Mouse (Mus musculus) small intestine, adult 2 months (tissue): ENCODE data around the gene Pramef20. TPM values are rescaled to one million over a fixed set of nuclear protein-coding genes. Genes with fewer than 3 reads are reported as not detected.
"Not testable (repeated sequence)": the region's sequence is repeated elsewhere in the genome, so short reads cannot be mapped to it uniquely, and the experiment has no call there.

Source experiments
- H3K27ac ChIP-seq: fragments of 200-500 bp; 2 replicates; pipeline ENCODE4 v1.5.1; 2012; ENCODE audit warnings: low read depth, low read length, control low read depth, inconsistent platforms; ENCODE audit not compliant: insufficient read depth
- H3K27me3 ChIP-seq: fragments of 200-500 bp; 2 replicates; pipeline ENCODE4 v1.6.1; 2012; ENCODE audit warnings: mild to moderate bottlenecking, moderate library complexity, low read length, inconsistent platforms; ENCODE audit not compliant: control insufficient read depth, insufficient read depth
- H3K36me3 ChIP-seq: fragments of 200-500 bp; 2 replicates; pipeline ENCODE4 v1.6.1; 2012; ENCODE audit warnings: mild to moderate bottlenecking, low read length, control low read depth, inconsistent platforms; ENCODE audit not compliant: control insufficient read depth, insufficient read depth
- H3K4me1 ChIP-seq: fragments of 200-500 bp; 2 replicates; pipeline ENCODE4 v1.6.1; 2012; ENCODE audit warnings: low read length, inconsistent platforms, mixed read lengths; ENCODE audit not compliant: control insufficient read depth, insufficient read depth, insufficient read length
- H3K4me3 ChIP-seq: fragments of 200-500 bp; 2 replicates; pipeline ENCODE4 v1.5.1; 2012; ENCODE audit warnings: low read depth, mild to moderate bottlenecking, control low read depth, inconsistent platforms, low read length, moderate library complexity
- CTCF ChIP-seq: fragments of 200-500 bp; IDR thresholded peaks from 2 replicates; pipeline ENCODE4 v1.5.1; 2012; ENCODE audit warnings: low read depth, mild to moderate bottlenecking, control low read depth, inconsistent platforms, low read length, moderate library complexity, mixed read lengths; ENCODE audit not compliant: insufficient replicate concordance, insufficient read length; ENCODE audit errors: extremely low read depth
- POLR2A ChIP-seq: fragments of 200-500 bp; IDR thresholded peaks from 2 replicates; pipeline ENCODE4 v1.6.1; 2012; ENCODE audit warnings: low read depth, mild to moderate bottlenecking, control low read depth, inconsistent platforms, low read length, moderate library complexity
- WGBS: fragments of 180-500 bp; shearing (Covaris S2); methylation state at CpG from one replicate; pipeline ENCODE4 v1.1.7; 2018; 5-methylcytosine and 5-hydroxymethylcytosine counted together
- polyA plus RNA-seq: library from polyadenylated mRNA; depleted of rRNA; stranded (reverse); fragments of >200 nt; gene quantifications from 2 replicates; pipeline ENCODE4 v1.2.3, GENCODE M21; 2012; rRNA removed

Gene Pramef20
- polyA plus RNA-seq, 1 experiment: not detected

DNA sequence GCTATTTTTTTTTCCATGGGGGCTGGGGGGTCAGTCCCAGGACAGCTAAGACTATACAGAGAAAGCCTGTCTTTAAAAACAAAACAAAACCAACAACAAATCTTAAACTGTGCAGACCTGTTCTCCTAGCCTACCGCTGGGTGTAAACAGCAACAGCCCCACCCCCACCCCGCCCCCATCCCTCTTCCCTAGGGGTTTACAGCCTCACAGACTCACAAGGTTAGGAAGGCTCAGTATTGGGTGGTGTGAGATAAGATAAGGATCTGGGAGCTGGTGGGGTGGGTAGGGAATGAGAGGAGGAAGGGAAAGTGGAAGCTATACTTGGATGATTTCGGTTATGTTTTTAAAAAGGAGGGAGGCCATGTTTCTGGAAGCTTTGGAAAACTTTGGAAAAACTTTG lies 18.6 kb upstream of the Pramef20 start:
- H3K27me3 ChIP-seq: no peaks in the 10 kb centered on the region; the same call in 1 of the 2 replicates
- no peak overlapping the region for H3K4me3 ChIP-seq
- no peaks in the 10 kb centered on the region for H3K4me1 ChIP-seq
- no peak overlapping the region for H3K27ac ChIP-seq
- H3K36me3 ChIP-seq: no peaks in the 10 kb centered on the region
- 27% methylated on average over 3 of the region's 3 CpGs for WGBS
- TF ChIP-seq POLR2A (no peak), CTCF (no peak)

DNA sequence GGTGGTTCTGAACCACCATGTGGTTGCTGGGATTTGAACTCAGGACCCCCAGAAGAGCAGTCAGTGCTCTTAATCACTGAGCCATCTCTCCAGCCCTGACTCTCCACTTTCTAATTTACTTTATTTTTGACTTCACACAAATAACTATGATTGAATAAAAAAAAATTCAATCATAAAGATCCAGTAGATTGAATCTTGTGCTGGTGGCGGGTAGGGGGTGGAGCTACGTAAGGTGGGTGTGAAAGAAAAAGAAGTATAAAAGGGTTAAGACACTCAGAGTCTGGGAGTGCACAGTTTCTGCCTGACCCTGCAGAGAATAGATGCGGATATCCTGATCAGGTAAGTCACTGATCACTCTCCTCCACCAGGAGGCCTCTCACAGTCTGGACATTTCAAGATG lies 20.1 kb downstream of the Pramef20 start, which contains the start of gene Gm13119:
Gene Gm13119, plus strand, starts transcription at position 301 of the 400 bp plus-strand sequence.
- not testable (repeated sequence) for H3K4me1 ChIP-seq, H3K4me3 ChIP-seq, H3K27me3 ChIP-seq, H3K36me3 ChIP-seq, H3K27ac ChIP-seq
- 85% methylated on average over 3 of the region's 3 CpGs for WGBS

DNA sequence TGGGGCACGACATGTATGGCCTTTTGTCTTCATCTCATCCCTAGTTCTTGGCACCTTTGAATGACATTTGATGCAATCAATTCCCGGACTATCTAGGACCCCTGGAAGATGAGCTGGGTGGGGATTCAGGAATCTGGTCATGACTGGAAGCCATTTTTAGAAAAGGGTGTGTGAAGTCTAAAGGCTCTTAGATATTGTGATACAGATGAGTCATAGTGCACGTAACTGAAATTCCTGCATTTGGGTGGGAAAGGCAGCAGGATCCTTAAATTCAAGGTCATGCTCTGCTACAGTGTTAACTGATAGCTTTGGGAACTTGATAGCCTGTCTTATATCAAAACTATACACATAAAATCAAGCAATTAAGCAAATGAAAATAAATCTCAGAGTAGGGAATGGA lies 41.9 kb downstream of the Pramef20 start:
- H3K4me3 ChIP-seq, H3K27ac ChIP-seq, H3K36me3 ChIP-seq, H3K4me1 ChIP-seq, H3K27me3 ChIP-seq: not testable (repeated sequence)
- 78% methylated on average over 3 of the region's 3 CpGs for WGBS

DNA sequence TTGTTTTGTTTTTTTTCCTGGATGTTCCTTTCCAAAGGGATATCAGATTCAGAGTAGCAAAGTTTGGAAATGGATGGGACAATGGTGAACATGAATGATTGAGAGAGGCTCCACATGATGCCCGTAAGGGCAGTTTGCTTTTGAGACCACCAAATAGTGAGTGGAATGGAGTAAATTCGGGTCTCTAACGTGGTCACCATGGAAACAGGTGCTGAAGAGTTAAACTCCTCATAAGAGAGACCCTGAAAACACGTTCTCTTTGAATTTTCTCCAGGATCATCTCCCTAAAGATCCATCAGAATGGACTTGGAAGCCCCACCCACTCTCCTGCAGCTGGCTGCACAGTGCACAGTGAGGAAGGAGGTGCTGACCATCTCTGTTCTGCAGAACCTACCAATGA lies 47.8 kb downstream of the Pramef20 start, which contains the start of gene Gm13128:
Gene Gm13128, plus strand, starts transcription at position 301 of the 400 bp plus-strand sequence.
- H3K4me3 ChIP-seq, H3K4me1 ChIP-seq, H3K36me3 ChIP-seq, H3K27me3 ChIP-seq, H3K27ac ChIP-seq: not testable (repeated sequence)
- WGBS: 58% methylated on average over 4 of the region's 4 CpGs

Other genes starting within 250 kb of the Pramef20 start
- not detected in 2 replicates for gene Oog3, start 215.3 kb downstream of the Pramef20 start, polyA plus RNA-seq
- not detected in 2 replicates for gene Oog2, start 187.2 kb downstream of the Pramef20 start, polyA plus RNA-seq
- not detected in 2 replicates for gene C87977, start 164.6 kb downstream of the Pramef20 start, polyA plus RNA-seq
- gene Pramel5, start 97.4 kb downstream of the Pramef20 start, polyA plus RNA-seq: not detected in 2 replicates
- not detected in 2 replicates for gene Gm13128, start 47.7 kb downstream of the Pramef20 start, polyA plus RNA-seq
- gene Gm13119, start 20.0 kb downstream of the Pramef20 start, polyA plus RNA-seq: not detected in 2 replicates
- gene Pramef12, start 30.5 kb upstream of the Pramef20 start, polyA plus RNA-seq: not detected in 2 replicates
- gene 1700012P22Rik, start 60.8 kb upstream of the Pramef20 start, polyA plus RNA-seq: not detected in 2 replicates
- gene Gm9944, start 75.4 kb upstream of the Pramef20 start, polyA plus RNA-seq: not detected in 2 replicates
- gene Aadacl3, start 85.8 kb upstream of the Pramef20 start, polyA plus RNA-seq: not detected in 2 replicates
- not detected in 2 replicates for gene 9430007A20Rik, start 141.9 kb upstream of the Pramef20 start, polyA plus RNA-seq
- not detected in 2 replicates for gene Gm13124, start 187.2 kb upstream of the Pramef20 start, polyA plus RNA-seq
- gene Aadacl4, start 235.8 kb upstream of the Pramef20 start, polyA plus RNA-seq: not detected in 2 replicates